Mouse (Mus musculus) neural tube, embryonic 10.5 days (tissue): ENCODE data around the gene Gramd1c.

Experiments
- DNase-seq: peaks from one replicate; pipeline ENCODE4 v3.0.0-alpha.2; 2017; ENCODE audit warnings: low spot score; ENCODE audit errors: extremely low spot score

The Gramd1c gene

DNA sequence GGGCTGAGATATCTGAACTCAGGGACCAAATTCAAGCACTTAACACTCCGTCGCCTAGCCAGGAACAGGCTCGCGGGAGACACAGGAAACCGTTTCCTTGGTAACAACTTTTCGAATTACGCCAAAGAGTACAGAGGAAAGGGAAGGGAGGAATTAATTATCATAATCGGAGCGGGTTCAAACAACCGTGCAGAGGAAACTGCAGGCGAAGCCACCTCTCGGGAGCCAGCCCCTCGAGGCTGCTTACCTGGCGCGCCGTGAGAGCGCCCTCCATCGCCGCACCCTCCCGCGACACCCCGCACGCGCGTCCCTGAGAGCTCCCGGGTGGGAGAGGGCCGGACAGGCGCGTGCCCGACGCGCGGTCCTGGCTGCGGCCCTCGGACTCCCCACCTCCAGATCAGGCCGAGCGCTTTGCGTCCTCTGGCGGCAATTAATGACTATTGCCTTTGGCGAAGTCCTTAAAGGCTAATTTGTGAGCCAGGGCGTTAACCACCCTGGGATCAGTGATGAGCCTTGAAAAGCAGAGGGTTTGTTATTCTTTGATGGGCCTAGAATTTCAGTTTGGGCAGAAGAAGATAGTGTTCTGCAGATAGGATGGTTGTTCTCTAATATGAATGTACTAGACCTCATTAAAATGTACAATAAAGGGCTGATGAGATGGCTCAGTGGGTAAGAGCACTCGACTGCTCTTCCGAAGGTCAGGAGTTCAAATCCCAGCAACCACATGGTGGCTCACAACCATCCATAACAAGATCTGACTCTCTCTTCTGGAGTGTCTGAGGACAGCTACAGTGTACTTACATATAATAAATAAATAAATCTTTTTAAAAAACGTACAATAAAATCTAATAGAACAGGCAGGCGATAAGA lies at the start of gene Gramd1c:
Gramd1c (minus strand) TSS at position 321 of the 870 bp plus-strand sequence.
- peak; percentile 74 for DNase-seq

DNA sequence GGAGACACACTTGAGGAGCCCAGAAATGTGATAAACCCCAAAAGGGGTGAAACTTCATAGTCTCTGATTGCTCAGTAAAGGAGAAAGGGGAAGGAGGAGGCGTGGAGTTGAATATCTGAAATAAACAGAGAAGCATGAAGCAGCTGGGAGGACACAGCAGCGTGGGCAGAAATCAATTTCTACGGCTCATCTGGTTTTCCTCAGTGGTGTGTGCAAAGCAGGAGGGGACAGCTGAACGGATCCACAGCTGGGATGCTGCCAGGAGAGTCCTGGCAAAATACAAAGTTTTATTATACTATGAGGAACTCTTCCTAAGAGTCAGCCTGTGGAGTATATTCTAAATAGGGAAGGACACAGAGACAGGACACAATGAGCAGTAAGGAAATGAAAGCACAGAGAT lies 45.9 kb upstream of the Gramd1c start:
- no peak for DNase-seq

DNA sequence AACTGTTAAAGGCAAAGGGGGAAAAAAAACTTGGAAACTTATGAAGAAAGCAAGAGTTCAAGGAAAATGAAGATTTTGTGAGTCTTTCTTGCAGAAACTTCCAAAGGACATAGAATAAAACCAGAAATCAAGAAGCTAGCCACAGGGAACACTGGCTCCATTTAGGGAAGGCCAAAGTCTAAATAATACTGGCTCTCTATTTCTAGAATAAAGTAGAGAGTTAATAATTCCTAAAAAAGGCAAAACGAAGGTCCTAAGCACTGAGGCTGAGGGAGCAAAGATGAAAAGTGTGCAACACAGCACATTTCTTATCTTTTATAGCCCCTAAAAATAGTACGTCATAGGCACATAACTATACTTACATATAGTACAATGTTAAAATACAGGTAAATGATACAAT lies 42.1 kb upstream of the Gramd1c start:
- DNase-seq, result no peak

DNA sequence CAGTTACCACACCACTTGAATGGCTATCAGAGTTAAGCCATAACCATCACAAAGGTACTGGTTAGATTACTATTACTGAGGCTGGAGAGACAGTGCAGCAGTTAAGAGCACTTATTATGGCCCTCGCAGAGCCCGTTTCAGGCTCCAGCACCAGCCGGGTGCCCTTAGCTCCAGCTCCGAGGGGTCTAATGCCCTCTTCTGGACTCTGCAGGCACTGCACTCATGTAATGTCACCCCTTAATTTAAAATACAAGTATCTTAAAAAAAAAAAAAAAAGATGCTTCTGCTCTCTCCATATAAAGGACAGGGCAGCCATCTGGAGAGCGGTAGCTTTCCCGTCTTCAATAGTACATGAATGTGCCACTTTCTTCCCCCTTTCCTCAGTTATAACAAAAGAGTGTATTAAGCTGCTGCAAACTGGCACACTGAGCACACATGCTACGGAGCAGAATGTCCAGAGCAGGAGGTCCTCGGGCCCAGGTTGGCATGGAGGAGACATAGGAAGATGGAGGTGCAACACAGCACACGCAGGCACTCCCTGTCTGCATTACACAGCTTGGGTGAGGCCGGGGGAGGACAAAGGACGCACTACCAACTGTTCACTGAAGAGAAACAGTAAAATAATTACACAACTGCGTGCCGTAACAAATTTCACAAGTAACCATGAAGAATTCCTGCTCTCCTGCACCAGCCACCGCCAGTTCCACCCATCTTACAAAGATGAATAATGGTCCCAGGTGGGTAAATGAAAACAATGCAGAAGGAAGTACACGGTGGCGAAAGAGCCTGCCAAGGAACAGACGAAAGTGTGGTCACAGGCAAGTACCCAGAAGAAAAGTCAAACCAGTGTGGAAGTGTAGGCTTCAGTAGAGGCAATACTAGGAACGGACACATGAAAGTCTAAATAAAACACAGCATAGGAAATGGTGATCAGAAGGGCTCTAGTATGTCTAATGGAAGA lies 40.9 kb upstream of the Gramd1c start:
- DNase-seq, result no peak

DNA sequence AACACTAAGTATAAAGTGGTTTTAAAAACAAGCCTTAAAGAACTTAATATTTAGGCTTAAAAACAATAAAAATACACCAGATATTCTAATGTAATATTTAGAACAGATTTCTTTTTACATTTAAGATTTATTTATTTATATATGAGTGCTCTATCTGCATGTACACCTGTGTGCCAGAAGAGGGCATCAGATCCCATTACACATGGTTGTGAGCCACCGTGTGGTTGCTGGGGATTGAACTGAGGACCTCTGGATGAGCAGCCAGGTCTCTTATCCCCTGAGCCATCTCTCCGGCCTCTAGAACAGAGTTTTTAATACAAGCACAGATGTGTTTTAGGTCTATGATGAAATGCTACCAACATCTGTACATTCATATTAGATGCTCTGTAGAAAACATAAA lies 39.8 kb upstream of the Gramd1c start:
- no peak for DNase-seq

DNA sequence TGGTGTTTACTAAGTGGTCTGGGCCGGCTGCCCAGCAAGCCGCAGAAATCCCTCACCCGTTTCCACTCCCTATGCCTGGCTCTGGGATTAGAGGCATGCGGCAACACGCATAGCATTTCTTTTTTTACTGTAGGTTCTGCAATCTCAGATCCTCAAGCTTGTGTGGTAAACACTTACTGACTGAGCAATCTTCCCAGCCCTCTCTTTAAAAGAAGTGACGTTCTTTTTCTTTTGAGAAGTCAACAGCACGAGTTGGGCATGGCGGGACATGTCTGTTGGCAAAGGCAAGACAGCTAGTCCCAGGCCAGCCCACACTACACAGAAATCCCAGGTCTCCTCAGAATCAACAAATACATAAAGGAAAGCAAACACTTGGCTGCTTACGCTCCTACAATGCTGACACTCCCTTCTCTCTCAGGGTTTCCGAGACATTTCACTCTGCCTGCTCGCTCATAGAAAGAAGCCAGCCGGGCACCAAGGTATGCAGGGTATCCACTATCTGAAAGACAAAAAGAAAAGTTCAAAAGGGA lies 38.1 kb upstream of the Gramd1c start:
- DNase-seq, result no peak

DNA sequence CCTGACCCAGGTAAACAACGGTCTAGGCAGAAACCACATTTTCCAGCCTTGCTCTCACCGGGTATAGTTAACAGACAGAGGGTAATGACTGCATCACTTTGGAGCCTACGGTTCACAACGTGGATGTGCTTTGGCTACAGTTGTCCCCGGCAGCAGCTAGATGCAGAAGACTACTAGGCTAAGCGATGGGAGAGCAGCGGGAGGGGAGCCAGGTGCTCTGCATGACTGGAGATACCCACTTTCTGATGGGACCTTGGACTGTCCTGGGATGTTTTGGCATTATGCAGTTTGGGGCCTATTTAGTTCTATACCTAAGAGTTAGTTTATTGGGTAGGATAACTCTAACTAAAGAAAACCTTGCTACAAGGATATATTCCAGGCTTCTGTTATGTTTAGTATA lies 36.2 kb upstream of the Gramd1c start:
- no peak for DNase-seq

DNA sequence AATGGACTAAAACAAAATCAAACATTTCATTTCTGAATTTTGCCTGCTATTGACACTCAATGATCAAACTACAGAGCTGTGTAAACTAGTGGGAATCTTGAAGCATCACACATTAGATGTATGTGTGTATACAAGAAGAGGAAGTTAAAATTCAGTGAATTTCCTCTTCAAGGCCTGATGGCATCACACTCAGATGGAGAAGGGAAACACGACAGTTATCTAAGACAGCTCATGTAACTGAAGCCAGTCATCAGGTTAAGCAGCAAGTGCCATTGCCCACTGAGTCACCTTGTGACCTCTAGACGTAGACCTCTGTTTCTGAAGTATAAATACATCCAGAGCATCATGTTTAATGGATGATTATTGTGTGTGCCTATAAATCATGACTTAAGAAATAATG lies 24.5 kb upstream of the Gramd1c start:
- DNase-seq, result no peak

DNA sequence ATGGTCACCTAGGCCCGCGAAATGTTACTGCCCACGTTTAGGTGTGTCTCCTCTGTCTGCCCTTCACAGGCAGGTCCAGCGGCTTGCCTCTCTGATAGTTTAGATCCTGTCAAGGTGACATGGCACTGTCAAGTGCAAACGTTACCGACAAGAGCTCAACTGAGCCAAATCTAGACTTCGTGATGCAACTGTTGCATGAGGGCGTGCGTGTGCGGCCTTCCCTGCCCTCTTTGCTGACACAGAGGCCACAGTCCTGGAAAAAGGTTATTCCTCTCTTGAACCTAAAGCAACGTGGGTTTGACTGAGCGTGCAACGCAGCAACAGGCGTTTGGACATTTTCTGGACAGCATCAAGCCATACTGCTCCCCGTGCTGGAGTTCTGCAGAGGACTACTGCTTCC lies 1.8 kb downstream of the Gramd1c start:
- no peak for DNase-seq

DNA sequence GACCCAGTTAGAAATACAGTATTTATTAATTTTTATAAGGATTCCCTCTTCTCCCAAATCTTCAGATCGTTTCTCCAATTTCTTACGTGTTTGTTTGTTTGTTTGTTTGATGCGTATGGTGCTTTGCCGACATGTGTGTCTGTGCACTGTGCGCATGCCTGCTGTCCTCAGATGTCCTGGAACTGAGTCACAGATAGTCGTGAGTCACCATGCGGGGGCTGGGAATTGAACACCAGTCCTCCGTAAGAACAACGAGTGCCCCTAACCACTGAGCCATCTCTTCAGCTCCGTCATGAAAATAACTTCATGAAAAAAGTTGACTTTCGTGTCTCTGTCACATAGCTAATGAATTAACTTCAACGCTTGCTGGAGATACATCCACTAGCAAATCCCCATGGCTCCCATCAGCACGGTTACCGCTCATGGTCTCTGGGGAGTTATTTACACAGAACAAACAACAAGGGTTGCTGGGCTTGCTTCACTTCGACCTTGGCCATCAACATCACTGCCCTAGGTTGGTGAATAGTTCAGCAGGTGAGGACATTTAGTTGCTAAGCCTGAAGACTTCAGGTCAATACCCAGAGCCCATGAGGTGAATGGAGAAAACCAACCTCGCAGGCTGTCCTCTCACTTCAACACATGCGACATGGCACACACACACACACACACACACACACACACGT lies 2.4 kb downstream of the Gramd1c start:
- DNase-seq, result no peak

DNA sequence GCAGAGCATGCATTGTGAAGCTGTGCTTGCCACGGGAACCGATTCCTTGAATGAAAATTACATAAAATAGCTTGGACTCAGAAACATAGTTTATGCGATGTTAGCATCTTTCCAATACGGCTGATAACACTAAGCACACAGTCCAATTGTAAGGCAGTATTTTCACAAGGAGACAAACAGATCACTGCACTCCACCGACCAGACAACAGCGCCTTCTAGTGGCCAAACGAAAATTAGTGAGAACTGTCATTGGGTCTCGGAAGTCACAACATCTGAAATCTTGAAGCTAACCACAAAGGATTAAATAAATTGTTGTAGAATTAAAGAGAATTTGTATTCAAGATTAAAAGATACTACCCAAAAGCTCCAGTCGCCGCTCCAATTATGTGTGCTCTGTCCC lies 4.4 kb downstream of the Gramd1c start:
- peak; percentile 69 for DNase-seq

DNA sequence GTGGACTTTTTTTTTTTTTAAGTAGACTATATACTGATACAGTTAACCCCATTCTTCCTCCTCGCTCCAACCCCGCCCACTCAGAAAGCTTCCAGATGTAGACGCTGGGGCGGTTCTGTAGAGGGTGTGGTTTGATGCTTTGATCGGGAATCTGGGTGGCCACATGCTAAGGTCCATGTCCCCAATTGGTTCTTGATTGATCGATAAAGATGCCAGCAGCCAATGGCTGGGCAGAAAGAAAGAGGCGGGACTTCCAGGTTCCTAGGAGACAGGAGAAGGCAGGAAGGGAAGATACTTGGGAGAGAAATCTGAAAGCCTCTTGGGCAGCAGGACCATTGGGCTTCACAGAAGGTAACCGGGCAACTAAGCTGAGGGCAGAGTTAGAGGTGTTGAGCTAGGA lies 7.4 kb downstream of the Gramd1c start:
- no peak for DNase-seq

DNA sequence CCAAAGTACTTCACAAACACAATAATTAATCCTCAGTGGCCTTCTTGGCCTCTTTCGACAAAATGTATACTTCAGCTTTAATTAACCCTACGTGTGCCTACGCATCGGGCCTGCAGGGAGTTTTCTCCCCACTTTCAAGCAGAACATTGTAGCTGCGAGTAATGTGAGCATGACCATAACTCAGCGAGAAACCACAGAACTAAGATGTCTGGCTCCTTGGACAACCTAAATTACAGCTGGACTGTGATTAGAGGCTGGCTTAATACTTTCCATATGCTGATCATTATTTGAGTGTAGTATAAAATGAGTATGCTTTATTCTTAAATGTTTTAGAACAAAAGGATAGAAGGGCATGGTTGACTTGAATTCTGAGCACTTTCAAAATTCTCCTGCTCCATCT lies 9.9 kb downstream of the Gramd1c start:
- DNase-seq, result no peak

DNA sequence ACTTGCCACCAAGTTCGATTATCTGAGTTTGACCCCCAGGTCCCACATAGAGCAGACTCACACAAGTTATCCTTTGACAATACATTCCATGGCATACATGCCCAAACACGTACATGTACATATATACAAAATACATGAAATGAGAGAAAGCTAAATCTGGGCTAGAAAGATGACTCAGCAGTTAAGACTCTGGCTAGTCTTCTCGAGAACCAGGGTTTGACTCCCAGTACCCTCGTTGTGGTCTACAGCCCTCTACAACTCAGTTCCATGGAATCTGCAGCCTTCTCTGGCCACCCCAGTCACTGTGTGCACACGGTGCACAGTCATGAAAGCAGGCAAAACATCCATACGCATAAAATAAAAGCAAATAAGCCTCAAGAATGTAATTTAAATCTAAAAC lies 10.8 kb downstream of the Gramd1c start:
- no peak for DNase-seq

DNA sequence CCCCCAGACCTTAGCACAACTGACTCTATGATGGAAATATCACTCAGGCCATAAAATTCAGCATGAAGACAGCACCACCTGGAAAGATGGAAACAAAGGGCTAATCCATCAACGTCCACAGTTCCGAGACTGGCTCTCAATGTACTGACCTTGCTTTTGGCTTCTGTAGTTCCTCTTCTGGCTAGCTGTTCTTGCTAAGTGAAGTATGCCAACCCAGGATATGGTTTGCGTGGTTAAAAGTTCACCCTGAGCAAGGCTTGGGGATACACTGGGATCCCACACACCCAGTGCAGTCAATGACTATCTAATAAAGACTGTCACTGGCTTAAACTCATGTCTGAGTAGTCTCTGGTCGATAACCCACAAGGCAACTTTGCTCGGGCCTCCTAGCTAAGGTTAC lies 13.0 kb downstream of the Gramd1c start:
- DNase-seq, result no peak

DNA sequence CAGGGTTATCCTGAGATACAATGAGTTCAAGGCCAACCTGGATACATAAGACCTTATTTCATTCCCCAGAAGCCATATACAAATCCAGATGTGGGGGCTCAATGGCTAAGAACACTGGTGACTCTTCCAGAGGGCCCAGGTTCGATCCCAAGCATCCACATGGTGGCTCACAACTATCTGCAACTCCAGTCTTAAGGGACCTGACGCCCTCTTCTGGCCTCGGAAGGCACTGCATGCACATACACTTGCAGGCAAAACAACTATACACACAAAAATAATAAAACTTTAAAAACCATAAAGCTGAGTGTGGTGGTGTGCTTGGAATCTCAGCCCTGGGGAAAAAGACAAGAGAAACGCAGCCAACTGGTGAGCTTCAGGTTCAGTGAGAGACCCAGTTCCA lies 24.0 kb downstream of the Gramd1c start:
- DNase-seq, result no peak

DNA sequence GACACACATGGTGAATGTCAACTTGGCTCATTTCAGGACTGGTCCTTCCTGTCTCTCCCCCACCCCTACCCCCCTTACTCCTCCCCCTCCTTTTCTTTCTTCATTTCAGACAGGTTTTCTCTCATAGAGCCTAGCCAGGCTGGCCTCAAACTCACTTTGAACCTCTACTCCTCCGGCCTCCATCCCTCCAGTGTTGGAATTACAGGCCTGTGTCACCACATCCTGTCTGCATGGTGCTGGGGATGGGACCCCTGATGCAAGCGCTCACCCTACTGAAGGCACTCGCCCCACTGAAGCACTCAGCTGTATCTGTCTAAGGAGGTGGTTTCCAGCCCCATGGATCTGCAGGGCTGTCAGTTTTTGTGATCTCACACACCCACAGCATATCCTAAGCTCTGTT lies 27.9 kb downstream of the Gramd1c start:
- DNase-seq, result no peak

DNA sequence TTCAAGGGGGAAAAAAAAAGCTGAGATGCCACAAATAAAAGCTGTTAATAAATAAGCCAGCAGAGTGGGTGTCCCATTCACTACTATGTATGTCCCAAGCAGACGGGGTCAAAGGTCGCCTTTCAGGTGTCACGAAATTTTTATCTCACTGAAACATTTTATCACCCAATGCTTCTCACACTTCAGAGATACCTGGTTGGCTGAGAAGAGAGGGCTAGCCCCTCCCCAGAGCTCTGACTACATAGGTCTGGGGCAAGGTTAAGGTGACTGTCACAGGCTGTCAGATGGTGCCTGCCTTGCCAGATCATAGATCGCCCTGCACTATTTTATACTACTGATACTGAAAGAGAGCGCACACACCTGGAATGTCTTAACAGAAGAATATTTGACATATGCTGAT lies 29.8 kb downstream of the Gramd1c start:
- DNase-seq, result no peak

DNA sequence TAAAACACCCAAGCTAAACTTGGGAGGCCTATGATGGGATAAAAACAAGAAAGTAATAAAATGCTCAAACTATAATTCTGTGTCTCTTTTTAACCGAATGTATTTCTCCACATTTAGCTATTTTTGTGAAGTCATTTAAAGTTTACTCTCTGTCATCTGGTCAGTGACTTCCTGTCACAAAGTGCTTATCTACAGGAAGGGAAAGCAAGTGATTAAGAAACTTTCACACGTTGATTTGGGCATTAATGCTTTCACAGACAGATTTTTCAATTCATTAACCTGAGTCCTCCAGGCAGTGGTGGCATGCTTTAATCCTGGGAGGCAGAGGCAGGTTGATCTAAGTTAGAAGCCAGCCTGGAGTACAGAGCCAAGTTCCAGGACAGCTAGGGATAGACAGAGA lies 33.9 kb downstream of the Gramd1c start:
- no peak for DNase-seq

DNA sequence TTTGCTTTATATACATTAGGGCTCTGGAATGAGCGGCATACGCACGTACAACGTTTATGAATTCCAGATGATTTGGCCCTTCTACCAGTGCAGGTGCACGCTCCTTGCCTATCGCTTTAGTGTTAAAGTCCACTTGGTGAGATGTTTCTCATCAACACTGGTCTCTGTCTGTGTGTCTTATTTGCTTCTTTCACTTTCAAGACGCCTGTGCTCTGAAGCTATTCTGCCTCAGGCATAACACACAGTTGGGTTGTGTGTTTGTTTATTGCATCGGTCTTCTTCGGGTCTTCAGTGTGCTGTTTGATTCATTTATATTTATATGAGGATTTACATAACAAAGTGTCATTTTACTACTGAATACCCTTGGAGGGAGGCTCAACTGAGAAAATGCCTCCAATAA lies 36.3 kb downstream of the Gramd1c start:
- no peak for DNase-seq

DNA sequence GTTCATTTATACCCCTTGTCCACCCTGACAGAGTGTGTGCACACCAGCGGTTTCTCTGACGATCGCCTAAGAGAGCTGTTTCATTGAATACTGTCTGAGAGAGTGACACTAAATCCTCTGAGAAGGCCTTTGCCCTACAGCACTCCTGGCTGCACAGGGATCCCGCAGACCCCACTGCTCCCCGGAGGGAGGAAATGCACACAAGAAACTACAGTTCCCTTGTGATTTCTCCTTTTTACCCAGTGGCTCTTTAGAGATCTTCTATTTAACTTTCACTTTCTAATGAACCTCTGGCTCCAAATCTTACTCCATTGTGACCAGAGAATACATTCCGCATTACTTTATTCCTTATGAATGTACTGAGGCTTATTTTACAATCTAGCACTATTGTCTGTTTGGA lies 36.9 kb downstream of the Gramd1c start:
- no peak for DNase-seq
